Comparison of ENCODE assay signal across 7 mouse cellular contexts in the genomic region with DNA sequence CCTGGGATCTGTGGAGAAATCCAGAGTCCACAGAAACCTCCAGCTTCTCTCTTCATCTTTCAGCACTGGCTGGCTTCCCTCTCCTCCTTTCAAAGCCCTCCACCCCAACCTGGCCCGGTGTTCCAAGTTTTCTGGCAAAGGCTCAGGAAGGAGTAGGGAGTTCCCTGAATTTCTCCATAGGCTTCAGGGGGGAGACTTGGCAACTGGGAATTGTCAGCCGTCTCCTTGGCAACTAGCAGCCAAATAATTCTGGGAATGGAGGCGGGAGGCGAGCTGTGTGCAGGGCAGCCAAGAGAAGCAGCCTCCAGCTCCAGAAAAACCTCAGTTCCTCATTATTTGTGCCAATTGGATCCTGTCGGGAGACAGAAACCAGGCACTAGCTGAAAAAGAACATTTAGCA. TPM values are rescaled to one million over a fixed set of nuclear protein-coding genes. Genes with fewer than 3 reads are reported as not detected.
A peak's percentile ranks its signal among the peaks of the same experiment; 100 is the strongest.
DNase-seq lines count a peak whose midpoint lies in the region; ATAC-seq lines count a peak whose summit lies in the region.

No protein-coding gene starts in this region.

- 7% methylated on average over 5 of the region's 5 CpGs for WGBS in forebrain, embryonic 15.5 days
- 23% methylated on average over 5 of the region's 5 CpGs for WGBS in limb, embryonic 12.5 days

- H3K27me3 ChIP-seq in forebrain, embryonic 15.5 days: no peaks in the 10 kb centered on the region
- no peaks in the 10 kb centered on the region for H3K27me3 ChIP-seq in limb, embryonic 12.5 days

- ATAC-seq in forebrain, embryonic 15.5 days (replicated peaks): peak; percentile 90
- ATAC-seq in limb, embryonic 12.5 days (ENCODE audit: insufficient number of reproducible peaks, insufficient read depth, low FRiP score, low TSS enrichment, low read depth): peak; percentile 76; the same call in 1 of the 2 replicates
- ATAC-seq in megakaryocyte-erythroid progenitor cell, adult 5-6 weeks (replicated peaks; ENCODE audit: low FRiP score, low TSS enrichment, poor library complexity, severe bottlenecking): no peak

- peak overlapping the region; percentile 23 for H3K4me2 ChIP-seq in forebrain, embryonic 15.5 days (replicated peaks)
- peak overlapping the region; percentile 32; the same call in 1 of the 2 replicates for H3K4me2 ChIP-seq in limb, embryonic 12.5 days

- no peak overlapping the region for H3K4me3 ChIP-seq in forebrain, embryonic 15.5 days
- no peak overlapping the region for H3K4me3 ChIP-seq in limb, embryonic 12.5 days (replicated peaks)

- peak overlapping the region; percentile 79 for H3K27ac ChIP-seq in forebrain, embryonic 15.5 days (replicated peaks)
- peak overlapping the region; percentile 80 for H3K27ac ChIP-seq in limb, embryonic 12.5 days

- H3K36me3 ChIP-seq in forebrain, embryonic 15.5 days: no peaks in the 10 kb centered on the region
- no peaks in the 10 kb centered on the region for H3K36me3 ChIP-seq in limb, embryonic 12.5 days

- H3K9ac ChIP-seq in forebrain, embryonic 15.5 days (replicated peaks): no peak overlapping the region
- H3K9ac ChIP-seq in limb, embryonic 12.5 days (replicated peaks): no peak overlapping the region; the same call in 1 of the 2 replicates

- DNase-seq in R1 (ENCODE audit: low read depth, low spot score): peak; percentile 49
- peak; percentile 47 to 53 for DNase-seq in cerebellum, adult 18-20 months
- peak; percentile 64 for DNase-seq in heart, postnatal 4 days
- DNase-seq in ovary, adult 18-20 months (ENCODE audit: low spot score): peak; percentile 57

- H3K4me1 ChIP-seq in forebrain, embryonic 15.5 days: peaks cover 21% of the 10 kb centered on the region
- H3K4me1 ChIP-seq in limb, embryonic 12.5 days (replicated peaks): peaks cover 45% of the 10 kb centered on the region

- H3K9me3 ChIP-seq in forebrain, embryonic 15.5 days: no peaks in the 10 kb centered on the region
- no peaks in the 10 kb centered on the region for H3K9me3 ChIP-seq in limb, embryonic 12.5 days

RNA-seq across cellular contexts. Expression of a gene that starts 5.5 kb away (rescaled TPM):
- polyA plus RNA-seq in forebrain, embryonic 15.5 days (2015; fragmentation: Nextera tagmentation; extraction: Ambion mirVana): not detected in 2 replicates
- total RNA-seq in heart, postnatal 4 days (2021): not detected
- not detected in 2 replicates for polyA plus RNA-seq in limb, embryonic 12.5 days (2016; fragmentation: Nextera tagmentation; extraction: Ambion mirVana)
- total RNA-seq in megakaryocyte-erythroid progenitor cell, adult 5-6 weeks (2014; fragmentation: Nextera tagmentation): not detected in 2 replicates
- total RNA-seq in megakaryocyte-erythroid progenitor cell, adult 5-6 weeks (2017): not detected in 2 replicates

RNA-seq across cellular contexts. Expression of a gene that starts 34.8 kb away (rescaled TPM):
- 19.6 and 20.1 TPM in 2 replicates for polyA plus RNA-seq in forebrain, embryonic 15.5 days (2015; fragmentation: Nextera tagmentation; extraction: Ambion mirVana)
- under 1 TPM; 0.05 to 0.07 TPM for total RNA-seq in heart, postnatal 4 days (2021)
- polyA plus RNA-seq in limb, embryonic 12.5 days (2016; fragmentation: Nextera tagmentation; extraction: Ambion mirVana): 4.4 and 5.1 TPM in 2 replicates
- not detected in 2 replicates for total RNA-seq in megakaryocyte-erythroid progenitor cell, adult 5-6 weeks (2014; fragmentation: Nextera tagmentation)
- total RNA-seq in megakaryocyte-erythroid progenitor cell, adult 5-6 weeks (2017): 0.11 TPM in 1 of 2 replicates, not detected in the other

RNA-seq across cellular contexts. Expression of a gene that starts 34.9 kb away (rescaled TPM):
- polyA plus RNA-seq in forebrain, embryonic 15.5 days (2015; fragmentation: Nextera tagmentation; extraction: Ambion mirVana): 18.8 TPM in 2 replicates
- total RNA-seq in heart, postnatal 4 days (2021): 1 to 10 TPM; 8.9 to 9.3 TPM
- polyA plus RNA-seq in limb, embryonic 12.5 days (2016; fragmentation: Nextera tagmentation; extraction: Ambion mirVana): 19.3 and 19.4 TPM in 2 replicates
- 23.3 and 27.3 TPM in 2 replicates for total RNA-seq in megakaryocyte-erythroid progenitor cell, adult 5-6 weeks (2014; fragmentation: Nextera tagmentation)
- total RNA-seq in megakaryocyte-erythroid progenitor cell, adult 5-6 weeks (2017): 34.8 and 44.3 TPM in 2 replicates

RNA-seq across cellular contexts. Expression of a gene that starts 46.5 kb away (rescaled TPM):
- polyA plus RNA-seq in forebrain, embryonic 15.5 days (2015; fragmentation: Nextera tagmentation; extraction: Ambion mirVana): 1.1 and 1.6 TPM in 2 replicates
- under 1 TPM; 0.14 to 0.32 TPM for total RNA-seq in heart, postnatal 4 days (2021)
- polyA plus RNA-seq in limb, embryonic 12.5 days (2016; fragmentation: Nextera tagmentation; extraction: Ambion mirVana): 1.3 and 1.5 TPM in 2 replicates
- 0.59 and 1.2 TPM in 2 replicates for total RNA-seq in megakaryocyte-erythroid progenitor cell, adult 5-6 weeks (2014; fragmentation: Nextera tagmentation)
- total RNA-seq in megakaryocyte-erythroid progenitor cell, adult 5-6 weeks (2017): not detected in 2 replicates

RNA-seq across cellular contexts. Expression of a gene that starts 46.7 kb away (rescaled TPM):
- 23.6 and 26.8 TPM in 2 replicates for polyA plus RNA-seq in forebrain, embryonic 15.5 days (2015; fragmentation: Nextera tagmentation; extraction: Ambion mirVana)
- total RNA-seq in heart, postnatal 4 days (2021): 1 to 10 TPM; 7.1 to 7.6 TPM
- 23.2 TPM in 2 replicates for polyA plus RNA-seq in limb, embryonic 12.5 days (2016; fragmentation: Nextera tagmentation; extraction: Ambion mirVana)
- total RNA-seq in megakaryocyte-erythroid progenitor cell, adult 5-6 weeks (2014; fragmentation: Nextera tagmentation): 11.1 and 12.1 TPM in 2 replicates
- total RNA-seq in megakaryocyte-erythroid progenitor cell, adult 5-6 weeks (2017): 10.1 and 11.0 TPM in 2 replicates
